Mouse (Mus musculus) kidney, postnatal 10 days (tissue): ENCODE measurements at regions not wholly inside any gene's neighbourhood (a gene's known extent, or its start where the extent isn't known, plus 50 kb on each side); places are given as distances from the start of the nearest gene placed in this dataset.

Experiments used
- DNase-seq: peaks from one replicate; pipeline ENCODE4 v3.0.0; 2021; ENCODE audit warnings: mixed read lengths

GRCm38 (mm10) chr12:12765055-12765454, 176.7 kb downstream of the Mycn start:
- no peak for DNase-seq

- DNase-seq, result no peak
Observed at GRCm38 (mm10) chr12:12764586-12764985, 177.1 kb downstream of the Mycn start.

- DNase-seq, result no peak
Observed at GRCm38 (mm10) chr12:12756301-12756948, 185.3 kb downstream of the Mycn start.

GRCm38 (mm10) chr12:12753849-12754248, 187.9 kb downstream of the Mycn start:
- no peak for DNase-seq

GRCm38 (mm10) chr12:12751670-12752426, 189.9 kb downstream of the Mycn start:
- DNase-seq, result no peak

- DNase-seq, result no peak
Observed at GRCm38 (mm10) chr12:12749690-12750089, 192.0 kb downstream of the Mycn start.

GRCm38 (mm10) chr12:12746852-12747454, 194.8 kb downstream of the Mycn start:
- DNase-seq, result no peak

GRCm38 (mm10) chr12:12744492-12744891, 197.2 kb downstream of the Mycn start:
- no peak for DNase-seq

- no peak for DNase-seq
Observed at GRCm38 (mm10) chr12:12738631-12739331, 202.9 kb downstream of the Mycn start.

- no peak for DNase-seq
Observed at GRCm38 (mm10) chr12:12725797-12726196, 215.9 kb downstream of the Mycn start.

GRCm38 (mm10) chr12:12725075-12725474, 216.6 kb downstream of the Mycn start:
- DNase-seq, result no peak

- DNase-seq, result no peak
Observed at GRCm38 (mm10) chr12:12723724-12724487, 217.8 kb downstream of the Mycn start.

- no peak for DNase-seq
Observed at GRCm38 (mm10) chr12:12722982-12723661, 218.6 kb downstream of the Mycn start.

- DNase-seq, result no peak
Observed at GRCm38 (mm10) chr12:12716691-12717090, 225.0 kb downstream of the Mycn start.

- DNase-seq, result no peak
Observed at GRCm38 (mm10) chr12:12715956-12716669, 225.6 kb downstream of the Mycn start.

- no peak for DNase-seq
Observed at GRCm38 (mm10) chr12:12715528-12715927, 226.2 kb downstream of the Mycn start.

- DNase-seq, result no peak
Observed at GRCm38 (mm10) chr12:12710184-12710609, 231.5 kb downstream of the Mycn start.

- DNase-seq, result no peak
Observed at GRCm38 (mm10) chr12:12708954-12709523, 232.7 kb downstream of the Mycn start.

- DNase-seq, result no peak
Observed at GRCm38 (mm10) chr12:12706326-12706920, 235.3 kb downstream of the Mycn start.

GRCm38 (mm10) chr12:12701735-12702134, 240.0 kb downstream of the Mycn start:
- no peak for DNase-seq
